Mouse (Mus musculus): Measurements from ENCODE around the gene Rybp. TPM values are rescaled to one million over a fixed set of nuclear protein-coding genes. Genes with fewer than 3 reads are reported as not detected.

Rybp gene
- total RNA-seq, 2 experiments from 2014 or later, result 16.7 to 17.6 TPM

- no peak for DNase-seq
- intact Hi-C loops (cut with DNase I), result no loop called here
Observed at GRCm38 (mm10) chr6:100223435-100223834, 63.9 kb downstream of the Rybp start.

- no peak for DNase-seq
- intact Hi-C loops (cut with DNase I), result no loop called here
Observed at GRCm38 (mm10) chr6:100222927-100223326, 64.4 kb downstream of the Rybp start.

GRCm38 (mm10) chr6:100221803-100222202 lies 65.5 kb downstream of the Rybp start:
- no peak for DNase-seq
- intact Hi-C loops (cut with DNase I), result no loop called here

- no peak for DNase-seq
- intact Hi-C loops (cut with DNase I), result no loop called here
Observed at GRCm38 (mm10) chr6:100220917-100221560, 66.2 kb downstream of the Rybp start.

DNA sequence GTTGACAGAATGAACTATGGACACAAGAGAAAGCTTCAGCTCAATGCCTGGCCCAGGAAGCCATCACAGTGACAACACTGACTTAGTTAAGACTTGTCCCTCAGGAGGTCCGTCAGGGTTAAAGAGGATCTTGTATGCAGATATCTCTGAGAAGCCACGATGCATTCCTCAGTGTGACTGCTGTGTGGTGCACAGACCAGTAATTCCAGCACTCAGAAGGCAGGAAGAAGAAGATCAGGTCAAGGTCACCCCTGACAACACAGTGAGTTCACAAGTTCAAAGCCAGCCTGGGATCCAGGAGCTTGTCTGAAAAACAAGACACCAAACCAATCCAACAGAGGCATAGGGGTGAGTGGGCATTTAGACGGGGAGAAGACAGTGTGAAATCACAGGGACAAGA lies 67.3 kb downstream of the Rybp start:
- intact Hi-C loops (cut with DNase I), result no loop called here

DNA sequence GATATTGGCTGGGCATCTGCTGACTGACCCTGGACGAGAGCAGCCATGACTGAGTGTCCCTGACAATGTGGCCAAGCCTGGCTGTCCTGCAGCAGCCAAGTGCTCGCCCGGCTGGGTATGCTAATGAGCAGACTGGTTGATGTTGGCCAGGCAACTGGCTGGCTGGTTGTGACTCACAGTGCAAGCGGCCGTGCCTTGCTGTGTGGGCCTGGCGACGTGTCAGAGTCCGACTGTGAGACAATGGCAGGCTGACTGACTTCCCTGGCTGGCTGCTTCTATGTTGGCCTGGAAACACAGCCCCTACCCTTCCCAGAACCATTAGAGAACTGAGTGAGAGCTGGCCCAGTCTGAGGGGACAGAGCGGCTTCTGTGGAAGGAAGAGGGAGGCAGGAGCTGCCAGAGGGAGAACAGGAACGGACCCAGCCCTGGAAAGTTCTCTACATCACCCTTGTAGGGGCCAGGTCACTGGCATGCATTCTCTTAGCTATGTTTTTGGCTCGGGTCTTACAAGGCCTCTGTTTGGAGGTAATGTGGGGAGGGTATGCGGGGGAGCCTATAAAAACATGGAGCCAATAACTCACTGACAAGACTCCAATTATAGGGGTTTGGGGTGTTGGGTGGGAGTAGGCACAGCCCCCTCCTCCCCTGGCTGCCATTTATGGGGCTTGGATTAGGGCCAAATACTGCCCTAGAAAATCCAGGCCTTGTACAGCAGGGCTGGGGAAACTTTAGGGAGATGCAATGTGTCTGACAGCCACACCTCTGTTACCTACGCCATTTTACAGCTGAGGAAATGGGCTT lies 68.5 kb downstream of the Rybp start:
- DNase-seq, result peak; percentile 61 to 71
- intact Hi-C loops (cut with DNase I), result no loop called here

More for the DNA sequence above, 67.3 kb downstream of the Rybp start:
- DNase-seq, result no peak

GRCm38 (mm10) chr6:100217507-100217906 lies 69.8 kb downstream of the Rybp start:
- intact Hi-C loops (cut with DNase I), result no loop called here
- no peak for DNase-seq

- intact Hi-C loops (cut with DNase I), result no loop called here
- DNase-seq, result no peak
Observed at GRCm38 (mm10) chr6:100216945-100217344, 70.3 kb downstream of the Rybp start.

GRCm38 (mm10) chr6:100215809-100216208 lies 71.5 kb downstream of the Rybp start:
- DNase-seq, result peak in 1 of 2 experiments; percentile 27
- intact Hi-C loops (cut with DNase I), result no loop called here

GRCm38 (mm10) chr6:100214132-100214913 lies 73.0 kb downstream of the Rybp start:
- intact Hi-C loops (cut with DNase I), result loop anchor here (5.0 kb wide), 1 partner anchor 68 kb away; no protein-coding TSS in a partner anchor
- no peak for DNase-seq

- intact Hi-C loops (cut with DNase I), result loop anchor here (5.0 kb wide), 1 partner anchor 69 kb away; no protein-coding TSS in a partner anchor
- no peak for DNase-seq
Observed at GRCm38 (mm10) chr6:100213596-100213995, 73.7 kb downstream of the Rybp start.

DNA sequence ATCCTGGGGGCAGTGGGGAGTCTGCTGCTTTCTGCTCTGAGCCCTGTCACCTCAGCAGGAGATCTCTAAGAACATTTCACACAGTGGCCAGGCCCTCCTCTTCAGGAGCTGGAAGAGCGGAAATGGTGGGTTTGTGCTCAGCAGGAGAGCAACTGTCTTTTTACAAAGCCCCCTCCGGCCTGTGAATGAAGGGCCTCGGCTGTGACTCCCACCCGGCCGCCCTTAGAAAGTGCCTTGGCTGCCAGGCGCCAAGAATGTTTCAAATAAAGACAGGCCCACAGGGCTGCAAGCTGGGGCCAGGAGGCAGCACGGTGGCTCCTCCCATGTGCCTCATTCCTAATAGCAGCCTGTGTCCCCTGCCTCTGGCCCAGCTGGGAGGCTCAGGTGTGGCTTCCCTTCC lies 74.5 kb downstream of the Rybp start:
- no peak for DNase-seq
- intact Hi-C loops (cut with DNase I), result loop anchor here (5.0 kb wide), 1 partner anchor 69 kb away; no protein-coding TSS in a partner anchor

DNA sequence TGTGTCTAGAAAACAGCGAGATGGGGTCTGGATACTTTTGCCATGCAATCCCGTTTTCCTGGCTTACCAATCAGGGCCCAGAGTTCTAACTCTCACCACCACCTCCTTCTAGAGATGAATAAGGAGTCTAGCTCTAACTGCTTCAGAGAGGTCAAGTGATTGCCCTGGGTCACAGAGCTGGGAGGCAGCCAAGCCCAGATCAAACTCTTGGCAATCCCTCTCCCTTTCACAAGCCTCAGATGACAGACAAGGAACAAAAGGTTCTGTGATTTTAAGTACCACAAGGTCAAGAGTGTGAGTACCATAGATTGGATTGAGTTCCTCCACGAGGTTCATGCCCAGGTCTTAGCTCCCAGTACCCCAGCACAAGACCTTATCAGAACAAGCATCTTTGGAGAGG lies 75.6 kb downstream of the Rybp start:
- intact Hi-C loops (cut with DNase I), result loop anchor here (5.0 kb wide), 1 partner anchor 71 kb away; no protein-coding TSS in a partner anchor
- DNase-seq, result no peak

DNA sequence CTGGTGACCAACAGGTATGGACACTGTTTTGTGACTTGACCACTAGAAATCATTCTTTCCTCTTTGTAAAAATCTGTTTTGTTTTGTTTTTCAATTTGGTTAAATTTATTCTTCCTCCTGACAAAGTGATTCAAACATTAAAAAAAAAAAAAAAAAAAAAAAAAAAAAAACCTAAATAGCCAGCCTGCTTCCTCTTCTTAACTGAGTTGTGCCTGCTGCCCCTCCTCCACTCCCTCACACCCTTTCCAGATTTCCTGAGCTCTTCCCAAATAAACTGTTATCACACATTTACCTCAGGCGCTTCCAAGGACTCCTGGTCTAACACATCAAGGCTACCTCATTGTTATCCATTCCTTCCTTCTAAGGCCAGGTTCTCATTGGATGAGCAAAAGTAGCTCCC lies 76.8 kb downstream of the Rybp start:
- no peak for DNase-seq
- intact Hi-C loops (cut with DNase I), result loop anchor here (5.0 kb wide), 1 partner anchor 72 kb away; no protein-coding TSS in a partner anchor

- intact Hi-C loops (cut with DNase I), result no loop called here
- DNase-seq, result peak in 1 of 2 experiments; percentile 54
Observed at GRCm38 (mm10) chr6:100206741-100207275, 80.5 kb downstream of the Rybp start.

DNA sequence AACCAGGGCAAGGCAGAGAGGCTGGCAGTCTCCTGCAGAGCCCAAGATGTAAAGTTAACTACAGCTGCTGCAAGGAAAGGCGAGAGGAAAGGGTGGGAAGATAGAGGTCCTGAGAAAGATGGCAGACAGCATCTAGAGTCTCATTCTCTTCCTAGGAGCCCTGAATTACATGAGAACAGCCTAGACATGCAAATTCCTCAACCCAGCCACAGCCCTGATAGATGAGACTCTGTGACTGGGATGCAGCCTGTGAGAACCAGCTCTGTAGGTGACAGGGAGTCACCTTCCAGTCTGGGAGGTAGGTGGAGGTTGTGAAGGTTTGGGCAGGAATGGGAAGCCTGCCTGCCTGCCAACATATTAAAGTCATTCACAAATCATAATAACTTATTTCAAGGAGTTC lies 81.0 kb downstream of the Rybp start:
- no peak for DNase-seq
- intact Hi-C loops (cut with DNase I), result no loop called here

GRCm38 (mm10) chr6:100204436-100204835 lies 82.8 kb downstream of the Rybp start:
- DNase-seq, result peak; percentile 40
- intact Hi-C loops (cut with DNase I), result no loop called here

DNA sequence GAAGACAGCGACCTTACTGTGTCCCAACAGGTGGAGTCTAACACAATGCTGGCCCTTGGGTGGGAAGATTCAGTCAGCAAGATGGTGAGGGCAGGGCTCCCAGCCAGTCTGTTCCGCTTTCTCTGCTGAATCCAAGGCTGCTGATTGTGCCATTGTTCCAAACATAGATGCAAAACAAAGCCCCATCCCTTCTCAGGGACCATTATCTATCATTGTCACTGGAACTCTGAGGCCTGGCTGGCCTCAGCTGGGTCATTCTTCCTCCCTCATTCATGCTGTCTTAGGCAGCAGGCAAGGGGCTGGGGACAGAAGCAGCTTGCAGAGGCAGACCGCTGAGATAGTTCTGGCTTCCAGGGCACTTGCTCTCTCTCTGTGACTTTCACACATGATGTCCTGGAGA lies 83.8 kb downstream of the Rybp start:
- no peak for DNase-seq
- intact Hi-C loops (cut with DNase I), result no loop called here

DNA sequence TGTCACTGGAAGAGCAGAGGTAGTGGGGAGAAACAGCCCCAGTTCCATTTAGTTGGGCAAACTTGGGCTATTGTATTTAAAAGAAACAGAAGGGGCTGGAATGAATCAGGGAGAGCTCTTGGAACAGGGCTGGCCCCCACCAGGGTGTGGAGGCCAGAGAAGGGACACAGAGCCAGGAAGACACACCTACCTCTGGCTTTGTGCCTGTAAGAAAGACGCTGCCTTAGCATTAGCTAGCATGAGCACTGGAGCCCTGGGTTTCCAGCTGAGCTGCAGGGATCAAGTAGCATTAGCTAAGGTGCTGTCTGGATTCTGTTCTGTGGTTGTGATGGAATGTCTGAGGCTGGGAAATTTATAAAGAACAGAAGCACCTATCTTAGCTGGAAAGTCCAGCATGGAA lies 85.2 kb downstream of the Rybp start:
- intact Hi-C loops (cut with DNase I), result no loop called here
- no peak for DNase-seq

GRCm38 (mm10) chr6:100197102-100197501 lies 90.2 kb downstream of the Rybp start:
- intact Hi-C loops (cut with DNase I), result no loop called here

More at GRCm38 (mm10) chr6:100197102-100197501, 90.2 kb downstream of the Rybp start:
- peak in 1 of 2 experiments; percentile 40 for DNase-seq

Measured in heart, postnatal 14 days (tissue).